Mouse (Mus musculus) thymus, adult 18-20 months (tissue): Measurements from ENCODE around the gene Rbm33.

Experiments used
- DNase-seq, 2 experiments: peaks; one replicate each; pipeline ENCODE4 v3.0.0; 2022; ENCODE audit warnings: mixed read lengths in 2 of 2

Rbm33 gene

GRCm38 (mm10) chr5:28464361-28465098 lies 147.6 kb downstream of the Rbm33 start:
- no peak for DNase-seq

GRCm38 (mm10) chr5:28465099-28465406 lies 148.1 kb downstream of the Rbm33 start:
- DNase-seq: no peak

GRCm38 (mm10) chr5:28465526-28465925 lies 148.6 kb downstream of the Rbm33 start:
- DNase-seq: no peak

GRCm38 (mm10) chr5:28466351-28466750 lies 149.4 kb downstream of the Rbm33 start:
- DNase-seq: no peak

- no peak for DNase-seq
These were observed 149.9 kb downstream of the Rbm33 start, which contains the start of gene Shh for GRCm38 (mm10) chr5:28466760-28467306. Shh (minus strand) TSS chr5:28467256.
